Mouse (Mus musculus) liver, adult 2 months (tissue): ENCODE data around the gene Kcng3. TPM values are rescaled to one million over a fixed set of nuclear protein-coding genes. Genes with fewer than 3 reads are reported as not detected.

Source experiments
- DNase-seq: peaks from one replicate; pipeline ENCODE4 v3.0.0-alpha.2; 2011; ENCODE audit warnings: low read depth, low spot score; ENCODE audit errors: extremely low read depth
- H3K27ac ChIP-seq: fragments of 200-500 bp; replicated peaks from 2 replicates; pipeline ENCODE4 v1.5.1; 2012; ENCODE audit warnings: low read depth, mild to moderate bottlenecking, control low read depth, inconsistent platforms, low read length; ENCODE audit not compliant: insufficient read depth
- H3K27me3 ChIP-seq: fragments of 200-500 bp; 2 replicates; pipeline ENCODE4 v1.6.1; 2012; ENCODE audit warnings: mild to moderate bottlenecking, moderate library complexity, low read length, inconsistent platforms; ENCODE audit not compliant: control insufficient read depth, insufficient read depth
- H3K36me3 ChIP-seq: fragments of 200-500 bp; 2 replicates; pipeline ENCODE4 v1.6.1; 2012; ENCODE audit warnings: low read length, inconsistent platforms; ENCODE audit not compliant: control insufficient read depth, insufficient read depth
- H3K4me1 ChIP-seq: fragments of 200-500 bp; 2 replicates; pipeline ENCODE4 v1.6.1; 2011; ENCODE audit warnings: low read length; ENCODE audit not compliant: control insufficient read depth, insufficient read depth
- H3K4me3 ChIP-seq: fragments of 200-500 bp; 2 replicates; pipeline ENCODE4 v1.5.1; 2011; ENCODE audit warnings: low read depth, mild to moderate bottlenecking, control low read depth, low read length, moderate library complexity; ENCODE audit not compliant: insufficient read depth
- H3K79me2 ChIP-seq: fragments of 200-500 bp; 2 replicates; pipeline ENCODE4 v1.6.1; 2012; ENCODE audit warnings: inconsistent platforms, mild to moderate bottlenecking, low read length, moderate library complexity; ENCODE audit not compliant: control insufficient read depth, insufficient read depth
- H3K9ac ChIP-seq: fragments of 200-500 bp; 2 replicates; pipeline ENCODE4 v1.6.1; 2012; ENCODE audit warnings: low read depth, mild to moderate bottlenecking, control low read depth, inconsistent platforms, low read length
- CTCF ChIP-seq: fragments of 200-500 bp; IDR thresholded peaks from 2 replicates; pipeline ENCODE4 v1.5.1; 2011; ENCODE audit warnings: low read depth, low read length, control low read depth
- POLR2A ChIP-seq: fragments of 200-500 bp; IDR thresholded peaks from 2 replicates; pipeline ENCODE4 v1.6.1; 2011; ENCODE audit warnings: low read length, control low read depth; ENCODE audit not compliant: insufficient read depth; ENCODE audit errors: extremely low read depth
- WGBS: fragments of 180-500 bp; shearing (Covaris S2); methylation state at CpG from one replicate; pipeline ENCODE4 v1.1.7; 2018; 5-methylcytosine and 5-hydroxymethylcytosine counted together
- polyA plus RNA-seq: library from polyadenylated mRNA; depleted of rRNA; stranded (reverse); fragments of >200 nt; gene quantifications from 2 replicates; pipeline ENCODE4 v1.2.3, GENCODE M21; 2012; rRNA removed
- total RNA-seq: library from RNA; depleted of rRNA; stranded (reverse); fragments of >200 nt; gene quantifications from 2 replicates; pipeline ENCODE4 v1.2.3, GENCODE M21; 2014; rRNA removed

Kcng3 gene
- 0.07 TPM in 1 of 2 replicates, not detected in the other for total RNA-seq
- not detected in 2 replicates for polyA plus RNA-seq

DNA sequence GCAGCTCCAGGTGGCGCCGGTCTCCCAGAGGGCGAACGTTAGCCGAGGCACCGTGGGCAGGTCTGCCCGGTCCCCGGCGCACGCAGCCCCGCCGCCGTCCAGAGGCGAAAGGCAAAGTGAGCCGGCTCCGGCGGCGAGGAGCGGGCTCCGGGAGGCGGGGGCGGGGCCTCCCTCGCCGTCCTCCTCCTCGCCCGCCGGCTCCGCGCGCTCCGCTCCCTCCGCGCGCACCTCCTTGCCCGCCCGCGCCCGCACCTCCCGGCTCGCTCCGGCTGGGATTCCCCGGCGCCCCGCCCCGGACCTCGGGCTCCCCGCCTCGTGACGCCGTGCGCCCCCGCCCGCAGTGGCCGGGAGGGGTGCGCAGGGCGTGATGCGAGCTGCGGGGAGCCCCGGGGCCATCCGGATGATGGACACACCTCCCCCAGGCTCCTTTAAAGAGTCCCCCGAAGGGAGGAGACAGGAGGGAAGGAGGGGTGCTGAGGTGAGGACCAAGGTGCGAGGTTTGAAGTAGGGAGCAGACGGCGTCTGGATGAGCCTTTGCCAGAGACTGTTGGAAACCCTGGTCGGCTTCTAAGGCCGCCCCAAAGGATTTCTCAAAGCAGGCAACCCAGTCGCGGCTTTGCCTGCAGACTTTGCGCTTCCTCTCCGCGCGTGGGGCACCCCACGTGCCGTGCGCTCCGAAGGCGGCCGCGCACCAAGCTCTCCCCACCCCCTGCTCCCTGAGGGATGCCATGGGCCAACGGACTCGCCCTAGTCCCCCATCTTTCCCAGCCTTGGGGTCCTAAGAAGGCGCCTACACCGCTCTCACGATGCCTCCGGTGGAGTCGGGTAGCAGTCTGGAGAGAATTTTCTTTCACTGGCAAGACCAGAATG is at the start of gene Kcng3:
TSS of gene Kcng3 (minus strand) at position 113 of the 870 bp plus-strand sequence.
- Histone ChIP-seq H3K27ac (no peak within 1 kb of the TSS), H3K9ac (peak within 1 kb of the TSS; percentile 58), H3K4me1 (peaks cover 7% of the 10 kb centered on the region), H3K36me3 (no peaks in the 10 kb centered on the region), H3K4me3 (peak within 1 kb of the TSS; percentile 63), H3K27me3 (peaks cover 23% of the 10 kb centered on the region), H3K79me2 (no peaks in the 10 kb centered on the region)
- whole genome bisulfite sequencing: 3% methylated on average over 73 of the region's 86 CpGs
- no peak for TF ChIP-seq CTCF
- DNase-seq: no peak

GRCm38 (mm10) chr17:83677370-83677769 is 45.7 kb upstream of the Kcng3 start:
- Histone ChIP-seq H3K79me2 (no peaks in the 10 kb centered on the region), H3K27ac (no peak overlapping the region), H3K36me3 (no peaks in the 10 kb centered on the region), H3K4me1 (no peaks in the 10 kb centered on the region), H3K4me3 (no peak overlapping the region), H3K9ac (no peak overlapping the region), H3K27me3 (no peaks in the 10 kb centered on the region)
- WGBS: 93% methylated on average over 1 of the region's 1 CpGs
- TF ChIP-seq POLR2A (no peak), CTCF (no peak)
- DNase-seq: no peak

- WGBS: 22% methylated on average over 4 of the region's 4 CpGs
- TF ChIP-seq CTCF (no peak), POLR2A (no peak)
- peak; percentile 71 for DNase-seq
- no peaks in the 10 kb centered on the region for H3K4me1 ChIP-seq
- H3K4me3 ChIP-seq: no peak overlapping the region
- no peaks in the 10 kb centered on the region for H3K79me2 ChIP-seq
- no peak overlapping the region for H3K27ac ChIP-seq
- H3K36me3 ChIP-seq: no peaks in the 10 kb centered on the region
- H3K9ac ChIP-seq: no peak overlapping the region
- no peaks in the 10 kb centered on the region for H3K27me3 ChIP-seq
Observed at GRCm38 (mm10) chr17:83672685-83673084, 41.0 kb upstream of the Kcng3 start.

DNA sequence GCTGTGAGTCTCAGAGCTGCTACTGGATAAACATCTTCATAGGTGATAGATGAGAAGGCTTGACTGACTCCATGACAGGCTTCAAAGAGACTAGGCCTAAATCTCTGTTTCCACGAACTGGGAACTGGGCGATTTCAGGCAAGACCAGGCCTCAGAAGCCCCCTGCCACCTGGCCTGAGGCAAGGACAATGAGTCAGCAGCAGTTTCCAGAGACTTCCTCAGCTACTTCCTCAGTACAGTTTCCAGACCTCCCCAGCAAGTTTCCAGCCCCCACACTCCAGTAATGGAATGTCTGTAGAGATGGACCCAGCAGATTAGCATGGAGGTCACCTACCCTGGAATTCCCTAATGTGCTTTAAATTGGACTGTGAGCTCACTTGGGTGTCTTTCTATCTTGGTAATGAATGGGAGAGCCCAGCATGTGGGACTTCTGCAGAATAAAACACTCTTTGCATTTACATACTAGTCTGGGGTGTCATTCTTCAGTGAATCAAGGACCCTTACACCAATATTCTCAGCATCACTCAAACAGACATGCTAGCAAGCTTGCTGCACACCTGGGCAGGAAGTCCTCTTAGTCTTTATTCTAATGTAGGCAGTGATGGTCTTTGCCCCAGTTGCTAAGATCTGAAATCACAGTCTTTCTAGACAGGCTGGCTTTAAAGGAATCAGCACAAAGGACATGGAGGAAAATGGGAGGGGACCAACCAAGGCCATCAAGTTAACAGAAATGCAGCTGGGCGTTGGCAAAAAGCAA is 36.4 kb upstream of the Kcng3 start:
- no peaks in the 10 kb centered on the region for H3K79me2 ChIP-seq
- no peak overlapping the region for H3K27ac ChIP-seq
- H3K9ac ChIP-seq: no peak overlapping the region
- no peaks in the 10 kb centered on the region for H3K4me1 ChIP-seq
- no peak overlapping the region for H3K4me3 ChIP-seq
- H3K36me3 ChIP-seq: no peaks in the 10 kb centered on the region
- DNase-seq: no peak
- no peaks in the 10 kb centered on the region for H3K27me3 ChIP-seq
- TF ChIP-seq CTCF (no peak), POLR2A (no peak)
- 85% methylated on average over 3 of the region's 3 CpGs for WGBS

DNA sequence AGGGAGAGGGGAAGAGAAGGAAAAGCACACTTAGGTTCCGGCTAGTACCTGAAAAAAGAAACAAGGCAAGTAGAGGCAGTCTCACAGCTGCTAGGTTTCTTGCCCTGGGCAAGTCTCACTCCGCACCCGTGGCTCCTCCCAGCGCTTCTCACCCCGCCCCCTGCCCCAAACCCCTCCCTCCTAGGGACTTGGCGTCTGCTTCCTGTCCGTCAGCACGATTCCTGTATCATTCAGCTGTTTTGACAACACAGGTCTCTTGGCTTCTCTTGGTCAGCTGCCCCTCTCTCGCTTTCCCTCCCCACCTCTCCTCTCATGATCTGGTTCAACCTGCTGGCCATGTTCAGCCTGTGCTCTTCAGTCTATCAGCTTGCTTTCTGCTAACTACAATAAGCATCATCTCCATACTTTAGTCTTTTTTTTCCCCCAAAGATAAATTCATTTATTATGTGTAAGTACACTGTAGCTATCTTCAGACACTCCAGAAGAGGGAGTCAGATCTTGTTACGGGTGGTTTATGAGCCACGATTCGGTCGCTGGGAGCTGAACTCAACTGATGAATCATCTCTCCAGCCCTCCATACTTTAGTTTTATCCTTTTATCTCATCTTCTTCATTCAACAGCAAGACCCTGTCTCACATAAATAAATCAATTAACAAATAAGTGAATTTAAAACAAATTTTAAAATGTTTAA is 35.0 kb upstream of the Kcng3 start:
- peak; percentile 18 for DNase-seq
- no peaks in the 10 kb centered on the region for H3K27me3 ChIP-seq
- H3K9ac ChIP-seq: no peak overlapping the region
- no peaks in the 10 kb centered on the region for H3K36me3 ChIP-seq
- no peaks in the 10 kb centered on the region for H3K79me2 ChIP-seq
- WGBS: 76% methylated on average over 13 of the region's 13 CpGs
- no peaks in the 10 kb centered on the region for H3K4me1 ChIP-seq
- H3K27ac ChIP-seq: no peak overlapping the region
- TF ChIP-seq POLR2A (no peak), CTCF (no peak)
- H3K4me3 ChIP-seq: no peak overlapping the region
